Mouse (Mus musculus) adrenal gland, postnatal 10 days (tissue): Measurements from ENCODE around the gene Tubb4b. TPM values are rescaled to one million over a fixed set of nuclear protein-coding genes. Genes with fewer than 3 reads are reported as not detected.

ENCODE experiments used
- DNase-seq: peaks from one replicate; pipeline ENCODE4 v3.0.0; 2021; ENCODE audit warnings: mixed read lengths
- total RNA-seq, 2 experiments: library from RNA; stranded (reverse); gene quantifications; 2 replicates each; pipeline ENCODE4 v1.2.3; 2021

Gene Tubb4b
- total RNA-seq, 2 experiments from 2014 or later = 264 to 293 TPM

DNA sequence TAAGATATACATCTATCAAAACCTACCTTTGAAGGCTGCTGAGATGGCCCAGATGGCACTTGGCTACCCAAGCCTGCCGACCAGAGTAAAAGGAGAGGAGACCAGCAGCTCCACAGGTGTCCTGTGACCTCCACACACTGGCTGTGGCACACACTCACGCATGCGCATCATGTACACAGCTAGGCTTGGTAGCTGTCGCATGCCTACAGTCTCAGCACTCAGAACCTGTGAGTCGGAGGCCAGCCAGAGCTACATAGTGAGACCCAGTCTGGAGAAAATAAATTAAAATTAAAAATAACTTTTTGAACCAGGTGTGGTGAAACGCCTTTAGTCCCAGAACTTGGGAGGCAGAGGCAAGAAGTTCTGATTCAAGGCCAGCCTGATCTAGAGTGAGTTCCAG lies 36.7 kb downstream of the Tubb4b start:
- no peak for DNase-seq

- no peak for DNase-seq
Measured at GRCm38 (mm10) chr2:25186575-25186930, 37.9 kb downstream of the Tubb4b start.

- peak; percentile 66 for DNase-seq
Measured at GRCm38 (mm10) chr2:25185625-25186574, 38.6 kb downstream of the Tubb4b start.

GRCm38 (mm10) chr2:25184496-25184895 lies 40.0 kb downstream of the Tubb4b start:
- no peak for DNase-seq

- no peak for DNase-seq
Measured at GRCm38 (mm10) chr2:25183336-25183735, 41.2 kb downstream of the Tubb4b start.

DNA sequence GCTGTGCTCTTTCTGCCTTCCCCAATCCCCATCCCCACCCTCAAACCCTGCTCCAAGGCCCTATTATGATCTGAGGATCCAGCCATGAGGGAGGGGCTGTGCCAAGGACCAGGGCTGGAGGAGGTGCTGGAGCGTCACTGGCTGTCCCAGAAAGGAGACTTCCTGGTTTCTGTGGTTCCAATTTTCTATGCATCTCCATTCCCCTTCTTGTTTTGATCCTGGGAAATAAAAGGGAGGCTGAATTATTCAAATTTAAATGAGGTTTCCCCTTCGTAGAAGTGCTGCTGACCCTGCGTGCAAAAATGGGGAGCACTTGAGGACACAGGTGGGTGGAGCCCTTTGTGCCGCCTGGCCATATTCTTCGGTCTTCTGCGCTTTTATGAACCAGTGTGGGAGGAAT lies 41.8 kb downstream of the Tubb4b start:
- DNase-seq = no peak

DNA sequence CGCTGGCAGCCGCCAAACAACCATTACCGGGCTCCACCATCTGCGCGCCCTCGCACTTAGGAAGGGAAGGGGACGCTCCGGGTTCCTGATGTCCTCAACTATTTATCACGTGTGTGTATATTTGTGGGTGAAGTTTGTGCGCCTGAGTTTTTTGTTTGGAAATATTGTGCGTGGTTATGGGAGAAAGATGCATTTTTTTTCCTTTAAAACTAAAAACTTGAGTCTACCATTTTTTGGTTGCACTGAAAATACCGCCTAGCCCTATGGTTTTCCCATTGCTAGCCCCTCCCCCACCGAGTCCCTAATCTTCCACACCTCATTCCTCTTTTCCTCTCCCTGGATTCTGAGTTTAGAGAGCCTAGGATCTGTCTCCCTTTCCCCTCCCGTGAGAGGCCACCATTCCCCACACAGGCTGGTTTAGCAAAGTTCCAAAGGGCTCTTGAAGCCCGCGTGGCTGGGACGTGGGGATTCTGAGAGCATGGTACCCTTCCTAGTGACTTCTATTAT lies 42.6 kb downstream of the Tubb4b start:
- DNase-seq = no peak

DNA sequence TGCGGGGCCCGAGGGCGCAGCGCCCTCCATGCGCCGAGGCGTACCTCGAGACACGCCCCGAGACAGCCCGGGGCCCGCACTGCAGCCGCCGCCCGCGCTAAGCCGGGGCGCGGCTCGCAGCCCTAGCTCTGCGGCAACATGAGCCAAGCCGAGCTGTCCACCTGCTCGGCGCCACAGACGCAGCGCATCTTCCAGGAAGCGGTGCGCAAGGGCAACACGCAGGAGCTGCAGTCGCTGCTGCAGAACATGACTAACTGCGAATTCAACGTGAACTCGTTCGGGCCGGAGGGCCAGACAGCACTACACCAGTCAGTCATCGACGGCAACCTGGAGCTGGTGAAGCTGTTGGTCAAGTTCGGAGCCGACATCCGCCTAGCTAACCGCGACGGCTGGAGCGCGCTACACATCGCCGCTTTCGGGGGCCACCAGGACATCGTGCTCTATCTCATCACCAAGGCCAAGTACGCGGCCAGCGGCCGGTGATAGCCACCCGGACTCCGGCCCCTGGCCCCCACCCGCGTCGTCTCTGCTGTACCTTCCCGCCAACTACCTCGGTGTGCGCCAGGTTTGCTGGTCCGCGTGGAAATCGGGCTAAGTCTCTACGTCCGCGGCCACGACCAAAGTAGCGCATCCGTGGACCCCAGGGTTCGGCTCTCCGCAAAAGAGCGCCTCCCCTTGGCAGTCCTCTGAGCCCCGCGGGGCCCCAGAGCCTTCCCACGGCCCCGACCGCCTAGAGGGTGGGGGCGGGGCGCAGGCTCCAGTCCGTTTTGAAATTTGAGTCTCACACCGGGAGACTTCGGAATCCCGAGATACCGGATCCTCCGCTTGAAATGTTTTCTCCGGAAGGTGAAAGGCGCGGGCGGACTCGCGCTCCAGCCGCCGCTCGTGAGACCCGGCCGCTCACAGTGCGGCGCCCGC lies 43.3 kb downstream of the Tubb4b start:
- DNase-seq = no peak

GRCm38 (mm10) chr2:25180478-25180903 lies 44.0 kb downstream of the Tubb4b start, which contains the start of gene Nrarp:
Gene Nrarp (plus strand): TSS chr2:25180758.
- DNase-seq = peak; percentile 94

DNA sequence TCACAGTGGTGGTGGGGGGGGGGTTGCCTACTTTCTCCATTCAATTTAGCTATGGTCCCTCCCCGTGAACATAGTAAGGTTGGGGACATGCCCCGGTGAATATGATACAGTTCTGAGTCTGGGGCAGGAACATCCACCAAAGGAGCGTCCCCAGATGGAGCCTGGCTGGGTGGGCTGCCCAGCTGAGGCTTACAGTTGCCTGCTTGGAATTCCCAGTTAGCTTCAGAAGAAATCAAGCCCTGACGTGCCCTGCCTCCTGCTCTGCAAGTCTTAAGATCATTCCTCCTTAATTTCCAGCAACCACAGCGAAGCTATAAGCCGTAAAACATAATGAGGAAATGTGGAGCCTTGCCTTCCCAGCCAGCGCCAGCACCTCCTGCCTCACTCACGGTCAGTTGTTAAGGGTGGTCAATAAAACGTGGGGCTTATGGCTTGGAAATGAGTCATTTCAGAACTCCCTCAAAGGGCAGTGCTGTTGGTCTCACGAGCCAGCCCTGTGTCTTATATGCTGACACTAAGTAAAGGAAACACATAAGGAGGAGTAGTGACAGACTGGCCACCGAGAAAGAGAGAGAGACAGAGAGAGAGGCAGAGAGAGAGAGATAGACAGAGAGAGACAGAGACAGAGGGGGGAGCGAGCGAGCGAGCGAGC lies 44.8 kb downstream of the Tubb4b start:
- DNase-seq = no peak

- DNase-seq = no peak
Measured at GRCm38 (mm10) chr2:25178285-25178972, 46.1 kb downstream of the Tubb4b start.

GRCm38 (mm10) chr2:25177685-25178084 lies 46.8 kb downstream of the Tubb4b start:
- DNase-seq = no peak

- DNase-seq = no peak
Measured at GRCm38 (mm10) chr2:25177076-25177475, 47.4 kb downstream of the Tubb4b start.

DNA sequence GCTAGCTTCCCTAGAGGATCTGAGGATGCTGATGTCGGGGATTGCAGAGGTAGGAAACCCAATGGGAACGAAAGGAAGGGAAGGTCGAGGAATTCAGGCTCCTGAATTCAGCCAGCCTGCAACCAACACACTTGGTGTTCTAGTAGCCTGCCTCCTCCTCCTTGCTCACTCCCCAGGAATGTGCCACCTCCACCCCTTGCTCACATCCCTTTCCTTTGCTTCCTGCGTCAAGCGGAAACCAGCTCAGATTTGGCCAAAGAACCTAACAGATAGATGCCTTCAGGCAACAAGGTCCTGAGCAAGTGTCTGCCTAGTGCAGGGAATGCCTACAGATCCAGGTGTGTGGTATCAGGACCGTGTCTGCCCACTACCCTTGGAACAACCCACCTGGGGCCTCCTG lies 47.9 kb downstream of the Tubb4b start:
- no peak for DNase-seq

- no peak for DNase-seq
Measured at GRCm38 (mm10) chr2:25175690-25176078, 48.8 kb downstream of the Tubb4b start.

GRCm38 (mm10) chr2:25174866-25175689 lies 49.4 kb downstream of the Tubb4b start:
- no peak for DNase-seq

GRCm38 (mm10) chr2:25173821-25174220 lies 50.7 kb downstream of the Tubb4b start:
- DNase-seq = no peak

DNA sequence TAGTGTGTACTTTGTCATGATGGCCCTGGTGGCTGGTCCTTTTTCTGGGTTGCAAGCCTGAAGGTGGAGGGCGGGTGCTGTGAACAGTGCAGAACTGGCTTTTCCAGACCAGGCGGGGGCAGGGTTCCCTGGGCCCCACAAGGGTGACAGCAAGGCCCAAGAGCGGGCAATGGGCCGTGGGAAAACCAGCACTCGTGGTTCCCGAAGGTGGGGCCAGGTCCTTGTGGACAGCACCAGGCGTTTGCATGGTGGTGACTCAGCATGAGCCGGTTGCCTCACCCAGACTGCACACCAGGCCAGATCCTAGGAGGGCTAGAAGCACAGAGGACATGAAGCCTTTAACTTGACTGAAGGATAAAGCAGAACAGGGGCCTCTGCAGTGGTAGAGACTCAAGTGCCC lies 51.9 kb downstream of the Tubb4b start:
- DNase-seq = no peak
